Mouse (Mus musculus): Measurements from ENCODE around the gene 3830406C13Rik. TPM values are rescaled to one million over a fixed set of nuclear protein-coding genes. Genes with fewer than 3 reads are reported as not detected.

3830406C13Rik gene
- polyA plus RNA-seq, 1 experiment from 2014 or later, result 35.9 TPM

- ATAC-seq (replicated peaks; ENCODE audit: extremely low read depth, insufficient read depth, low FRiP score), result no peak
- Histone ChIP-seq H3K4me1 (ENCODE audit: control insufficient read depth, insufficient read depth, low read length) (peaks cover 4% of the 10 kb centered on the region; the same call in 1 of the 2 replicates), H3K9ac (ENCODE audit: low read length) (no peak overlapping the region), H3K27me3 (ENCODE audit: control insufficient read depth, insufficient read depth, low read length) (peaks cover 100% of the 10 kb centered on the region), H3K4me3 (ENCODE audit: low read length) (peak overlapping the region; percentile 43), H3K9me3 (replicated peaks; ENCODE audit: control insufficient read depth, low read length) (no peaks in the 10 kb centered on the region), H3K36me3 (ENCODE audit: control insufficient read depth, insufficient read depth) (no peaks in the 10 kb centered on the region), H3K27ac (ENCODE audit: low read length) (no peak overlapping the region), H3K4me2 (ENCODE audit: low read depth, low read length) (peak overlapping the region; percentile 55)
- WGBS, result 1% methylated on average over 50 of the region's 50 CpGs
Observed at GRCm38 (mm10) chr14:12346011-12346864, 62.3 kb downstream of the 3830406C13Rik start.

GRCm38 (mm10) chr14:12346865-12347600, 63.1 kb downstream of the 3830406C13Rik start:
- no peak overlapping the region for H3K9ac ChIP-seq (ENCODE audit: low read length)
- peaks cover 2% of the 10 kb centered on the region; the same call in 1 of the 2 replicates for H3K4me1 ChIP-seq (ENCODE audit: control insufficient read depth, insufficient read depth, low read length)
- H3K4me3 ChIP-seq (ENCODE audit: low read length), result peak overlapping the region; percentile 43
- H3K27me3 ChIP-seq (ENCODE audit: control insufficient read depth, insufficient read depth, low read length), result peaks cover 99% of the 10 kb centered on the region
- no peaks in the 10 kb centered on the region for H3K9me3 ChIP-seq (replicated peaks; ENCODE audit: control insufficient read depth, low read length)
- 3% methylated on average over 26 of the region's 26 CpGs for WGBS
- no peak for ATAC-seq (replicated peaks; ENCODE audit: extremely low read depth, insufficient read depth, low FRiP score)
- peak overlapping the region; percentile 55 for H3K4me2 ChIP-seq (ENCODE audit: low read depth, low read length)
- H3K36me3 ChIP-seq (ENCODE audit: control insufficient read depth, insufficient read depth), result no peaks in the 10 kb centered on the region
- H3K27ac ChIP-seq (ENCODE audit: low read length), result no peak overlapping the region

GRCm38 (mm10) chr14:12348089-12348488, 64.1 kb downstream of the 3830406C13Rik start, which contains the start of gene Fezf2:
Gene Fezf2 (minus strand): TSS chr14:12348189.
- 5% methylated on average over 2 of the region's 2 CpGs for WGBS
- Histone ChIP-seq H3K9me3 (replicated peaks; ENCODE audit: control insufficient read depth, low read length) (no peaks in the 10 kb centered on the region), H3K9ac (ENCODE audit: low read length) (no peak within 1 kb of the TSS), H3K27me3 (ENCODE audit: control insufficient read depth, insufficient read depth, low read length) (peaks cover 95% of the 10 kb centered on the region), H3K4me1 (ENCODE audit: control insufficient read depth, insufficient read depth, low read length) (peaks cover 2% of the 10 kb centered on the region; the same call in 1 of the 2 replicates), H3K4me2 (ENCODE audit: low read depth, low read length) (peak within 1 kb of the TSS; percentile 55), H3K4me3 (ENCODE audit: low read length) (peak within 1 kb of the TSS; percentile 43; the same call in 1 of the 2 replicates), H3K27ac (ENCODE audit: low read length) (no peak within 1 kb of the TSS), H3K36me3 (ENCODE audit: control insufficient read depth, insufficient read depth) (no peaks in the 10 kb centered on the region)
- ATAC-seq (replicated peaks; ENCODE audit: extremely low read depth, insufficient read depth, low FRiP score), result no peak

GRCm38 (mm10) chr14:12349334-12350090, 65.5 kb downstream of the 3830406C13Rik start:
- H3K4me3 ChIP-seq (ENCODE audit: low read length), result no peak overlapping the region
- 14% methylated on average over 15 of the region's 15 CpGs for WGBS
- peaks cover 93% of the 10 kb centered on the region for H3K27me3 ChIP-seq (ENCODE audit: control insufficient read depth, insufficient read depth, low read length)
- H3K4me1 ChIP-seq (ENCODE audit: control insufficient read depth, insufficient read depth, low read length), result peaks cover 2% of the 10 kb centered on the region; the same call in 1 of the 2 replicates
- no peaks in the 10 kb centered on the region for H3K9me3 ChIP-seq (replicated peaks; ENCODE audit: control insufficient read depth, low read length)
- H3K27ac ChIP-seq (ENCODE audit: low read length), result no peak overlapping the region
- H3K9ac ChIP-seq (ENCODE audit: low read length), result no peak overlapping the region
- no peak overlapping the region for H3K4me2 ChIP-seq (ENCODE audit: low read depth, low read length)
- no peak for ATAC-seq (replicated peaks; ENCODE audit: extremely low read depth, insufficient read depth, low FRiP score)
- H3K36me3 ChIP-seq (ENCODE audit: control insufficient read depth, insufficient read depth), result no peaks in the 10 kb centered on the region

GRCm38 (mm10) chr14:12350271-12350916, 66.4 kb downstream of the 3830406C13Rik start:
- Histone ChIP-seq H3K4me3 (ENCODE audit: low read length) (no peak overlapping the region), H3K36me3 (ENCODE audit: control insufficient read depth, insufficient read depth) (no peaks in the 10 kb centered on the region), H3K4me1 (ENCODE audit: control insufficient read depth, insufficient read depth, low read length) (peaks cover 2% of the 10 kb centered on the region; the same call in 1 of the 2 replicates), H3K9me3 (replicated peaks; ENCODE audit: control insufficient read depth, low read length) (no peaks in the 10 kb centered on the region), H3K4me2 (ENCODE audit: low read depth, low read length) (no peak overlapping the region), H3K9ac (ENCODE audit: low read length) (no peak overlapping the region), H3K27ac (ENCODE audit: low read length) (no peak overlapping the region), H3K27me3 (ENCODE audit: control insufficient read depth, insufficient read depth, low read length) (peaks cover 88% of the 10 kb centered on the region)
- 11% methylated on average over 16 of the region's 16 CpGs for WGBS
- no peak for ATAC-seq (replicated peaks; ENCODE audit: extremely low read depth, insufficient read depth, low FRiP score)

Other genes with a start within 250 kb of the 3830406C13Rik start
- 0.17 TPM in 2 replicates for gene Gm49355, start 197 bp upstream of the 3830406C13Rik start, polyA plus RNA-seq (2015; fragmentation: Nextera tagmentation; extraction: Ambion mirVana)
- gene Fezf2, start 64.0 kb downstream of the 3830406C13Rik start, polyA plus RNA-seq (2015; fragmentation: Nextera tagmentation; extraction: Ambion mirVana), result 0.39 and 0.70 TPM in 2 replicates